Mouse (Mus musculus) liver, embryonic 14.5 days (tissue): ENCODE data around the gene Mad1l1. TPM values are rescaled to one million over a fixed set of nuclear protein-coding genes. Genes with fewer than 3 reads are reported as not detected.

Experiments
- ATAC-seq: fragments of 200-750 bp; cut with Nextera tagmentation; 2 replicates; pipeline ENCODE4 v1.8.0; 2017; ENCODE audit warnings: moderate number of reproducible peaks, mild to moderate bottlenecking, moderate library complexity; ENCODE audit not compliant: insufficient read depth
- DNase-seq, 3 experiments: peaks; one replicate each; pipeline ENCODE4 v3.0.0-alpha.2; 2012 to 2013; ENCODE audit warnings: low read depth in 3 of 3, low spot score in 3 of 3
- H3K27ac ChIP-seq: fragments of 300-500 bp; sonication (generic); 2 replicates; pipeline ENCODE4 v1.5.1; 2014; ENCODE audit warnings: moderate library complexity, mild to moderate bottlenecking, control low read depth, inconsistent platforms
- H3K27me3 ChIP-seq: fragments of 300-500 bp; sonication (generic); 2 replicates; pipeline ENCODE4 v1.6.1; 2014; ENCODE audit warnings: mild to moderate bottlenecking, low read length, moderate library complexity; ENCODE audit not compliant: control insufficient read depth, insufficient read depth
- H3K36me3 ChIP-seq: fragments of 300-500 bp; sonication (generic); replicated peaks from 2 replicates; pipeline ENCODE4 v1.6.1; 2014; ENCODE audit warnings: low read depth; ENCODE audit not compliant: control insufficient read depth, insufficient read depth
- H3K4me1 ChIP-seq, 2 experiments: fragments of 200-500 bp in 1 of 2; fragments of 300-500 bp in 1 of 2; sonication (generic) in 1 of 2; replicated peaks; 2 replicates each; pipeline ENCODE4 v1.6.1; 2012 to 2014; ENCODE audit warnings: antibody characterized with exemption in 1 of 2, inconsistent platforms in 1 of 2, low read length in 1 of 2; ENCODE audit not compliant: control insufficient read depth in 2 of 2, insufficient read depth in 2 of 2
- H3K4me2 ChIP-seq: fragments of 300-500 bp; sonication (generic); 2 replicates; pipeline ENCODE4 v1.6.1; 2014; ENCODE audit warnings: low read depth, mild to moderate bottlenecking, control low read depth, moderate library complexity
- H3K4me3 ChIP-seq, 2 experiments: fragments of 200-500 bp in 1 of 2; fragments of 300-500 bp in 1 of 2; sonication (generic) in 1 of 2; 2 replicates each; pipeline ENCODE4 v1.5.1; 2012 to 2014; ENCODE audit warnings: low read depth in 2 of 2, low read length in 2 of 2, mild to moderate bottlenecking in 2 of 2, control low read depth in 1 of 2, inconsistent platforms in 1 of 2, moderate library complexity in 1 of 2; ENCODE audit not compliant: insufficient read depth in 1 of 2
- H3K9ac ChIP-seq: fragments of 300-500 bp; sonication (generic); replicated peaks from 2 replicates; pipeline ENCODE4 v1.6.1; 2014; ENCODE audit warnings: mild to moderate bottlenecking, control low read depth, moderate library complexity
- H3K9me3 ChIP-seq: fragments of 300-500 bp; sonication (generic); 2 replicates; pipeline ENCODE4 v1.6.1; 2016; ENCODE audit warnings: low read length, mixed read lengths; ENCODE audit not compliant: control insufficient read depth
- CTCF ChIP-seq: IDR thresholded peaks from 2 replicates; pipeline ENCODE4 v1.5.1; 2016; ENCODE audit warnings: antibody characterized with exemption, low read depth, control low read depth
- EP300 ChIP-seq: IDR thresholded peaks from 2 replicates; pipeline ENCODE4 v1.6.1; 2016; ENCODE audit warnings: antibody characterized with exemption, low read depth
- WGBS: fragments of 180-500 bp; shearing (Covaris S2); extraction: QIAGEN DNeasy Blood & Tissue Kit; methylation state at CpG from one replicate; pipeline ENCODE4 v1.1.7; 2014; ENCODE audit not compliant: insufficient replicate concordance; 5-methylcytosine and 5-hydroxymethylcytosine counted together
- polyA plus RNA-seq, 2 experiments: library from polyadenylated mRNA; depleted of rRNA in 1 of 2; stranded (reverse) in 1 of 2; unstranded in 1 of 2; fragments of >200 nt; fragmentation: Nextera tagmentation in 1 of 2; extraction: Ambion mirVana in 1 of 2; gene quantifications; 2 replicates each; pipeline versions ENCODE4 v1.2.1 to v1.2.3; 2012 to 2014

Mad1l1 gene
- polyA plus RNA-seq, 2 experiments: 15.5 to 16.9 TPM

GRCm38 (mm10) chr5:140201566-140201965 lies 119.8 kb downstream of the Mad1l1 start:
- Histone ChIP-seq H3K9me3 (no peaks in the 10 kb centered on the region), H3K9ac (no peak overlapping the region), H3K27ac (no peak overlapping the region), H3K4me1 (peaks cover 0 to 2% of the 10 kb centered on the region in 2 experiments; a peak in 1 of 4 replicates), H3K36me3 (no peaks in the 10 kb centered on the region), H3K27me3 (no peaks in the 10 kb centered on the region), H3K4me3 (no peak overlapping the region), H3K4me2 (no peak overlapping the region)
- no peak for DNase-seq
- no peak for ATAC-seq
- TF ChIP-seq CTCF: no peak
- no peak for TF ChIP-seq EP300
- WGBS: 89% methylated on average over 5 of the region's 5 CpGs

- no peaks in the 10 kb centered on the region for H3K36me3 ChIP-seq
- no peak overlapping the region for H3K4me2 ChIP-seq
- peaks cover 0 to 2% of the 10 kb centered on the region in 2 experiments; a peak in 1 of 4 replicates for H3K4me1 ChIP-seq
- H3K27ac ChIP-seq: no peak overlapping the region
- H3K4me3 ChIP-seq: no peak overlapping the region
- H3K9ac ChIP-seq: no peak overlapping the region
- ATAC-seq (no peak), DNase-seq (no peak)
- H3K27me3 ChIP-seq: no peaks in the 10 kb centered on the region
- H3K9me3 ChIP-seq: no peaks in the 10 kb centered on the region
- 68% methylated on average over 1 of the region's 1 CpGs for WGBS
- no peak for TF ChIP-seq EP300
- no peak for TF ChIP-seq CTCF
Observed at GRCm38 (mm10) chr5:140201109-140201508, 120.2 kb downstream of the Mad1l1 start.

GRCm38 (mm10) chr5:140197705-140198104 lies 123.6 kb downstream of the Mad1l1 start:
- peak in 2 of 3 experiments; percentile 18 to 36 for DNase-seq
- no peak for ATAC-seq
- no peaks in the 10 kb centered on the region for H3K9me3 ChIP-seq
- WGBS: 15% methylated on average over 4 of the region's 4 CpGs
- no peaks in the 10 kb centered on the region for H3K36me3 ChIP-seq
- no peak overlapping the region for H3K4me3 ChIP-seq
- no peaks in the 10 kb centered on the region for H3K27me3 ChIP-seq
- H3K4me2 ChIP-seq: no peak overlapping the region
- no peaks in the 10 kb centered on the region for H3K4me1 ChIP-seq
- no peak overlapping the region for H3K27ac ChIP-seq
- H3K9ac ChIP-seq: no peak overlapping the region
- TF ChIP-seq EP300: no peak
- TF ChIP-seq CTCF: peak; percentile 79

DNA sequence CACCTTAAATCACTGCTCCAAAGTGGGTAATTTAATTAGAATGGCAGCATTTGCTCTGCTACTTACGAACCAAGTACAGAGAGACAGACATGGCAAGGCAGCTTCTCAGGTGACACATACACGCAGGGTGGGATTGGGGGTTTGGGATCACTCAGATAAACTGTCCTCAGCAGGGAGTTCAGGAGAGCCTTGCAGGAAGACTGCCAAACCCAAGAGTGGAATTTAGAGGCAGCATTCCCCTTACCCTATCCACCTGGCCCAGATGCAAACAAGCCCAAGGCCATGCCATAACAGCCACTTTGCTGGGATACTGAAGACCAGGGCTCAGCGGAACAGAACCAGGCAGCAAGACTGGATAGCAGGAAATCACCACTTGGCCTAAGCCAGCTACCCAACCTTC lies 124.9 kb downstream of the Mad1l1 start:
- ATAC-seq: no peak
- H3K4me3 ChIP-seq: no peak overlapping the region
- H3K4me1 ChIP-seq: 0 out of 4 replicates have a peak, but pooled peaks cover 0 to under 1% of the 10 kb centered on the region in 2 experiments
- no peak overlapping the region for H3K9ac ChIP-seq
- no peak overlapping the region for H3K4me2 ChIP-seq
- no peaks in the 10 kb centered on the region for H3K27me3 ChIP-seq
- no peak for DNase-seq
- WGBS: 82% methylated on average over 3 of the region's 3 CpGs
- H3K9me3 ChIP-seq: no peaks in the 10 kb centered on the region
- TF ChIP-seq CTCF (no peak), EP300 (no peak)
- no peaks in the 10 kb centered on the region for H3K36me3 ChIP-seq
- no peak overlapping the region for H3K27ac ChIP-seq

- ATAC-seq (no peak), DNase-seq (no peak)
- TF ChIP-seq CTCF (no peak), EP300 (no peak)
- Histone ChIP-seq H3K27ac (no peak overlapping the region), H3K4me2 (no peak overlapping the region), H3K27me3 (no peaks in the 10 kb centered on the region), H3K4me1 (peaks cover 0 to 10% of the 10 kb centered on the region in 2 experiments; a peak in 1 of 4 replicates), H3K9ac (no peak overlapping the region), H3K9me3 (no peaks in the 10 kb centered on the region), H3K36me3 (no peaks in the 10 kb centered on the region), H3K4me3 (no peak overlapping the region)
- 80% methylated on average over 11 of the region's 11 CpGs for WGBS
Observed at GRCm38 (mm10) chr5:140194173-140194572, 127.2 kb downstream of the Mad1l1 start.
